Mouse (Mus musculus) CH12.LX (cell line): ENCODE results near the gene Samd13. TPM values are rescaled to one million over a fixed set of nuclear protein-coding genes. Genes with fewer than 3 reads are reported as not detected.

ENCODE experiments used
- DNase-seq: peaks from one replicate; pipeline ENCODE4 v3.0.0-alpha.2; 2013; ENCODE audit errors: extremely low read depth
- H3K27ac ChIP-seq: 2 replicates; pipeline ENCODE4 v1.5.1; 2012; ENCODE audit warnings: low read depth, mild to moderate bottlenecking, control low read depth, moderate library complexity; ENCODE audit not compliant: insufficient read depth
- H3K27me3 ChIP-seq: replicated peaks from 2 replicates; pipeline ENCODE3; 2012; ENCODE audit warnings: inconsistent platforms
- H3K36me3 ChIP-seq, 2 experiments: replicated peaks in 1 of 2; 2 replicates each; pipeline versions ENCODE3 to v1.6.1; 2012; ENCODE audit warnings: inconsistent platforms in 1 of 2, low read length in 1 of 2, mild to moderate bottlenecking in 1 of 2, mixed read lengths in 1 of 2, moderate library complexity in 1 of 2; ENCODE audit not compliant: control insufficient read depth in 1 of 2, insufficient read depth in 1 of 2
- H3K4me1 ChIP-seq, 2 experiments: 2 replicates each; pipeline ENCODE4 v1.6.1; 2012; ENCODE audit warnings: inconsistent platforms in 1 of 2, moderate library complexity in 1 of 2; ENCODE audit not compliant: insufficient read depth in 2 of 2, control insufficient read depth in 1 of 2
- H3K4me2 ChIP-seq: 2 replicates; pipeline ENCODE4 v1.6.1; 2012; ENCODE audit warnings: low read depth, mild to moderate bottlenecking, control low read depth; ENCODE audit not compliant: poor library complexity, insufficient read depth, severe bottlenecking
- H3K4me3 ChIP-seq, 3 experiments: fragments of 150-350 bp in 1 of 3; sonication (generic) in 1 of 3; replicated peaks in 1 of 3; 2 replicates each; pipeline versions ENCODE3 to v1.5.1; 2011 to 2012; ENCODE audit warnings: low read depth in 2 of 3, low read length in 2 of 3, mild to moderate bottlenecking in 2 of 3, moderate library complexity in 2 of 3, control low read depth in 1 of 3, improper control_type of control experiment in 1 of 3, inconsistent platforms in 1 of 3, mixed read lengths in 1 of 3; ENCODE audit not compliant: poor library complexity in 1 of 3
- H3K79me2 ChIP-seq: replicated peaks from 2 replicates; pipeline ENCODE4 v1.6.1; 2012; ENCODE audit warnings: mild to moderate bottlenecking, moderate library complexity; ENCODE audit not compliant: control insufficient read depth, poor library complexity, insufficient read depth, severe bottlenecking; ENCODE audit errors: extremely low read depth
- H3K9ac ChIP-seq: 2 replicates; pipeline ENCODE4 v1.6.1; 2012; ENCODE audit warnings: low read depth, mild to moderate bottlenecking, control low read depth, moderate library complexity; ENCODE audit not compliant: insufficient read depth
- H3K9me3 ChIP-seq: replicated peaks from 2 replicates; pipeline ENCODE3; 2012; ENCODE audit warnings: low read length, inconsistent platforms, mixed read lengths
- BHLHE40 ChIP-seq: IDR thresholded peaks from 2 replicates; pipeline ENCODE4 v1.6.1; 2011; ENCODE audit warnings: mild to moderate bottlenecking, low read depth, low read length, improper control_type of control experiment
- CHD2 ChIP-seq: IDR thresholded peaks from 2 replicates; pipeline ENCODE4 v1.6.1; 2011; ENCODE audit warnings: low read length, improper control_type of control experiment
- CTCF ChIP-seq, 2 experiments: IDR thresholded peaks in 1 of 2; conservative IDR thresholded peaks in 1 of 2; 2 replicates each; pipeline ENCODE4 v1.5.1; 2011 to 2012; ENCODE audit warnings: low read depth in 2 of 2, low read length in 2 of 2, improper control_type of control experiment in 1 of 2, inconsistent platforms in 1 of 2, mild to moderate bottlenecking in 1 of 2, moderate library complexity in 1 of 2
- E2F4 ChIP-seq: IDR thresholded peaks from 2 replicates; pipeline ENCODE4 v1.6.1; 2011; ENCODE audit warnings: low read depth, low read length, improper control_type of control experiment; ENCODE audit not compliant: insufficient replicate concordance
- JUND ChIP-seq: conservative IDR thresholded peaks from 2 replicates; pipeline ENCODE4 v1.6.1; 2011; ENCODE audit warnings: low read depth, low read length, improper control_type of control experiment
- MAFK ChIP-seq: IDR thresholded peaks from 2 replicates; pipeline ENCODE4 v1.6.1; 2011; ENCODE audit warnings: low read length, improper control_type of control experiment; ENCODE audit not compliant: insufficient replicate concordance
- MXI1 ChIP-seq: IDR thresholded peaks from 2 replicates; pipeline ENCODE4 v1.6.1; 2011; ENCODE audit warnings: mild to moderate bottlenecking, low read depth, low read length, improper control_type of control experiment
- MYC ChIP-seq: IDR thresholded peaks from 2 replicates; pipeline ENCODE4 v1.6.1; 2011; ENCODE audit warnings: low read depth, mild to moderate bottlenecking, improper control_type of control experiment, low read length
- PAX5 ChIP-seq: IDR thresholded peaks from 2 replicates; pipeline ENCODE4 v1.6.1; 2012; ENCODE audit warnings: low read length, inconsistent platforms, mixed read lengths
- POLR2A ChIP-seq: IDR thresholded peaks from 2 replicates; pipeline ENCODE4 v1.6.1; 2011; ENCODE audit warnings: low read depth, mild to moderate bottlenecking, improper control_type of control experiment, low read length
- POLR2AphosphoS2 ChIP-seq: IDR thresholded peaks from 2 replicates; pipeline ENCODE4 v1.6.1; 2011; ENCODE audit warnings: low read depth, low read length, improper control_type of control experiment
- RAD21 ChIP-seq: IDR thresholded peaks from 2 replicates; pipeline ENCODE4 v1.6.1; 2011; ENCODE audit warnings: low read depth, mild to moderate bottlenecking, low read length, improper control_type of control experiment, moderate library complexity
- SIN3A ChIP-seq: IDR thresholded peaks from 2 replicates; pipeline ENCODE4 v1.6.1; 2012; ENCODE audit warnings: low read length, improper control_type of control experiment, inconsistent platforms
- SMC3 ChIP-seq: IDR thresholded peaks from 2 replicates; pipeline ENCODE4 v1.6.1; 2011; ENCODE audit warnings: low read depth, low read length, improper control_type of control experiment
- UBTF ChIP-seq: IDR thresholded peaks from 2 replicates; pipeline ENCODE4 v1.6.1; 2012; ENCODE audit warnings: low read depth, mild to moderate bottlenecking, inconsistent platforms, low read length, improper control_type of control experiment, moderate library complexity
- ZC3H11A ChIP-seq: IDR thresholded peaks from 2 replicates; pipeline ENCODE4 v1.6.1; 2012; ENCODE audit warnings: low read depth, mild to moderate bottlenecking, inconsistent platforms, low read length, improper control_type of control experiment
- ZMIZ1 ChIP-seq: IDR thresholded peaks from 2 replicates; pipeline ENCODE4 v1.6.1; 2012; ENCODE audit warnings: low read depth, mild to moderate bottlenecking, inconsistent platforms, low read length, improper control_type of control experiment
- dilution Hi-C: fragments of 300-500 bp; cut with MboI; formaldehyde crosslinking; loops from 2 replicates; pipeline ENCODE4 v1.14.3; 2020; ENCODE audit warnings: low sequenced_read_pairs; ENCODE audit not compliant: extremely low pct_unique_long_range_greater_than_20kb, extremely low pct_ligation_motif_present
- in situ Hi-C: fragments of 300-500 bp; cut with MboI; formaldehyde crosslinking; loops from 3 replicates; pipeline ENCODE4 v1.14.3; 2019; ENCODE audit warnings: low sequenced_read_pairs, low pct_ligation_motif_present, low pct_unique_long_range_greater_than_20kb, mixed read lengths
- polyA plus RNA-seq: library from polyadenylated mRNA; unstranded; fragments of >175 nt; gene quantifications from 2 replicates; pipeline ENCODE4 v1.2.1, GENCODE M21; 2012; ENCODE audit warnings: low read depth; ENCODE audit not compliant: insufficient read length
- total RNA-seq, 2 experiments: library from RNA; depleted of rRNA; stranded (reverse); fragments of 300-350 nt in 1 of 2; fragments of >200 nt in 1 of 2; gene quantifications; 2 replicates each; pipeline ENCODE4 v1.2.3; 2012 to 2014

Samd13 gene
- total and polyA plus RNA-seq, 3 experiments = not detected

DNA sequence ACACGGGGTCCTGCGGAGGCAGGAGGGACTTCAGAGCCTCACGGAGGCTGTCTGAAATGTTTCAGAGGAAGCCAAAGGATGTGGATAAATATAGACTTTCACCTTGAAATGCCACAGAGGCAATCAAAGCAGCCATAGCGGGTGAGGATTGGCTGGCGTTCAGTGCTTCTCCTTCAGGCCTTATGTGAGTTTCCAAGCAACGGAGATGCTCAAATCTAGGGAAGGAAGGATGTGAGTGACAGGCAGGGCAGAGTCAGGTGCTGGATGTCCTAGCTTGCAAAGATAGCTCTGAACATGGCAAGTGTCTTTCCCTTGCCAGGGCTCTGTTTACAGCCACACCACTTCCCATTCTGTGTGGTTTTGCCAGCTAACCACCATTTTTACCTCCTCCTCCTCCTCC is 26.2 kb upstream of the Samd13 start:
- no peak for TF ChIP-seq SMC3
- TF ChIP-seq MYC = no peak
- TF ChIP-seq PAX5 = no peak
- no peak overlapping the region for H3K9ac ChIP-seq
- DNase-seq = no peak
- H3K9me3 ChIP-seq = no peaks in the 10 kb centered on the region
- H3K36me3 ChIP-seq = no peaks in the 10 kb centered on the region
- peaks cover 2 to 4% of the 10 kb centered on the region in 2 experiments; a peak in 2 of 4 replicates for H3K4me1 ChIP-seq
- dilution Hi-C loops (no loop called here), in situ Hi-C loops (no loop called here)
- no peak overlapping the region for H3K4me2 ChIP-seq
- no peak overlapping the region for H3K27ac ChIP-seq
- no peaks in the 10 kb centered on the region for H3K27me3 ChIP-seq
- no peak overlapping the region for H3K4me3 ChIP-seq
- H3K79me2 ChIP-seq = no peaks in the 10 kb centered on the region

DNA sequence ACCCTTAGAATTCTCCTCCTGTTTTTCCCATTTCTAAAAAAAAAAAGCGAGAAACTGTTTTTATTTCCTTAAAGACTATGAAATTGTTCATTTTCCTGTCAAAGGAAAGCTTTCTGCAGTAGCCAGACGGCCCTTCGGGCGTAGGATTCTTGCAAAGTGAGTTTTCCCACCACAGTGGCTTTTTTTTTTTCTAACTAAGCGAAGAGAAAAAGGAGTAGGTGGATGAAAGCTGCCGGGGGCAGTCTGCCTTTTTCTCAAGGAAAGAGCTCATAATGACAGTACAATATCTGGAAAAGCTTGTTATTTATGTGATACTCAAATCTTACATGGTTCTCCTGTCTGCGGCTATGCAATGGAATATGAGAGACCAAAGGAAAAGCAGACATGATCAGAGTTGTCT is 25.7 kb upstream of the Samd13 start:
- Histone ChIP-seq H3K27me3 (no peaks in the 10 kb centered on the region), H3K9ac (no peak overlapping the region), H3K4me2 (no peak overlapping the region), H3K27ac (no peak overlapping the region), H3K79me2 (no peaks in the 10 kb centered on the region), H3K9me3 (no peaks in the 10 kb centered on the region), H3K36me3 (no peaks in the 10 kb centered on the region), H3K4me1 (peaks cover 2 to 4% of the 10 kb centered on the region in 2 experiments; a peak in 2 of 4 replicates), H3K4me3 (no peak overlapping the region)
- dilution Hi-C loops (no loop called here), in situ Hi-C loops (no loop called here)
- DNase-seq = no peak
- TF ChIP-seq CTCF (conservative IDR thresholded peaks at IDR 0.05 in 1 of 2, IDR thresholded peaks at IDR 0.05 in 1 of 2; ENCODE audit: low read depth in 2 of 2, low read length in 2 of 2) (no peak), PAX5 (no peak), POLR2A (no peak), MXI1 (no peak), UBTF (no peak)

DNA sequence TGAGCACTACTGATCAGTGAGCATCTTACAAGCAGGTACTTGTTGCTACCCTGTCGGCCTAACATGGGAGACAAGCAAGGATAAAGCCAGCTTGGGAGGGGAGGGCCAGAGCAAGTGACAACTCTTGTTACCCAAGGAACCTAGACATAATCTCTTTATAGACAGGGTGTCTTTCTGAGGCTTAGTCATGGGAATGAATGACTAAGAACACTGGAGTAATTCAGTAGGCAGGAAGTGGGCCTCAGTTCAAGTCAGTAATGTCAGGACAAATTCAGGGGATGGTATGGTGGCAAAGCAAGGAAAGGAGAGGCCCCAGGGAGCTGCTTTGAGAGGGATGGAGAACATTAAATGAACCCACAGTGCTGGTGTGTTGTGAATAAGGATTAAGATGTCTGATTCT is 23.7 kb upstream of the Samd13 start:
- Histone ChIP-seq H3K36me3 (no peaks in the 10 kb centered on the region), H3K27me3 (no peaks in the 10 kb centered on the region), H3K4me1 (peaks cover 0 to 12% of the 10 kb centered on the region in 2 experiments; a peak in 2 of 4 replicates), H3K9me3 (no peaks in the 10 kb centered on the region), H3K27ac (no peak overlapping the region), H3K4me2 (no peak overlapping the region), H3K9ac (no peak overlapping the region), H3K79me2 (no peaks in the 10 kb centered on the region), H3K4me3 (no peak overlapping the region)
- no peak for DNase-seq
- in situ Hi-C loops (no loop called here), dilution Hi-C loops (no loop called here)
- TF ChIP-seq MAFK (no peak), SIN3A (no peak), MXI1 (no peak), E2F4 (no peak), BHLHE40 (no peak), JUND (no peak), ZMIZ1 (no peak), POLR2A (no peak), ZC3H11A (no peak), CHD2 (no peak), POLR2AphosphoS2 (no peak), RAD21 (no peak)
